ENCODE assay signal across 8 mouse cellular contexts in the genomic region with DNA sequence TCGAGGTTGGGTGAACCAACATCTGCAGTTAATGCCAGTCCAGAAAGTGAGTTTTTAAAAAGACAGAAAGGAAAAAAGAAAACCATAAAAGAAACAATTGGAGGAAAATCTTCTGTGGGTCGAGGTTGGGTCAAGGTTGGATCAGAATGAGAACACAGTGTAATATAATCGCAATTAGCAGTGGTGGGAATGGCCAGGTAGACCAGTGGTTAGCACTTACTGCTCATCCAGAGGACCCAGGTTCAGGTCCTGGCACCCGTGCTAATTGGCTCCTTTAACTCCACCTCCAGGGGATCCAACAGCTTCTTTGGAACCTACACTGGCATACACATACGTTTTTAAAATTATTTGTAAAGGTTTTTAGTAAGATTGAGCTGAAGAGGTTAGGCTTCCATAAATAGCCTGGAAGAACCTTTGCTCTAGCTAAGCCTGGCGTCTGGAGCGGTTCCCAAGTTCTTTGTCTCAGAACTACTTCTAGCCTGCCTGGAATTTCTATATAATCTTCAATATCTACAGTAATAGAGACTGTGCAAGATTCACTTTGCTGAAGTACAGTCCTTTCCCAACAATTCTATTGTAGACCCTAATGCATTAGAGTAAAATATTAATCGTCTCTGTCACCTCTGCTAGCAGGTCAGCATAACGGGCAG. TPM values are rescaled to one million over a fixed set of nuclear protein-coding genes. Genes with fewer than 3 reads are reported as not detected.
DNase-seq lines count a peak whose midpoint lies in the region; ATAC-seq and TF ChIP-seq lines count a peak whose summit lies in the region.

No protein-coding gene starts in this region.

- H3K36me3 ChIP-seq in lung, postnatal 0 days (ENCODE audit: insufficient read depth, low read length): no peaks in the 10 kb centered on the region
- H3K36me3 ChIP-seq in limb, embryonic 15.5 days: peaks cover 6% of the 10 kb centered on the region
- H3K36me3 ChIP-seq in stomach, postnatal 0 days (ENCODE audit: control insufficient read depth, insufficient read depth, low read length): no peaks in the 10 kb centered on the region

- 0 out of 2 replicates have a peak, but pooled peaks cover 5% of the 10 kb centered on the region for H3K4me1 ChIP-seq in lung, postnatal 0 days (ENCODE audit: insufficient read depth, low read depth, low read length)
- H3K4me1 ChIP-seq in limb, embryonic 15.5 days: peaks cover 3% of the 10 kb centered on the region; the same call in 1 of the 2 replicates
- H3K4me1 ChIP-seq in stomach, postnatal 0 days (replicated peaks; ENCODE audit: control insufficient read depth, insufficient read depth): no peaks in the 10 kb centered on the region

- no peak for TF ChIP-seq EP300 in lung, postnatal 0 days (IDR thresholded peaks at IDR 0.05)
- TF ChIP-seq EP300 in stomach, postnatal 0 days (optimal IDR thresholded peaks at IDR 0.05): no peak

- DNase-seq in heart, adult 11 months: peak; percentile 64
- DNase-seq in heart, postnatal 10 days: no peak
- DNase-seq in lung, postnatal 0 days (ENCODE audit: low spot score): no peak
- DNase-seq in lung, adult 18-20 months: no peak
- DNase-seq in stomach, postnatal 0 days (ENCODE audit: low spot score): no peak
- DNase-seq in cerebellum, postnatal 14 days: no peak
- DNase-seq in gastrocnemius, postnatal 25 days: no peak

- H3K9ac ChIP-seq in lung, postnatal 0 days (replicated peaks; ENCODE audit: low read depth): peak overlapping the region; percentile 89
- no peak overlapping the region for H3K9ac ChIP-seq in limb, embryonic 15.5 days
- peak overlapping the region; percentile 82 for H3K9ac ChIP-seq in stomach, postnatal 0 days (ENCODE audit: low read length)

- H3K27me3 ChIP-seq in lung, postnatal 0 days (replicated peaks; ENCODE audit: insufficient read depth, low read length): no peaks in the 10 kb centered on the region
- H3K27me3 ChIP-seq in limb, embryonic 15.5 days: no peaks in the 10 kb centered on the region
- H3K27me3 ChIP-seq in stomach, postnatal 0 days (ENCODE audit: control insufficient read depth, insufficient read depth, low read length): no peaks in the 10 kb centered on the region

- WGBS in lung, postnatal 0 days: 55% methylated on average over 9 of the region's 9 CpGs
- 58% methylated on average over 9 of the region's 9 CpGs for WGBS in limb, embryonic 15.5 days
- 48% methylated on average over 9 of the region's 9 CpGs for WGBS in stomach, postnatal 0 days

- intact Hi-C loops in heart, postnatal 10 days (cut with DNase I): no loop called here

- no peak for ATAC-seq in lung, postnatal 0 days
- no peak for ATAC-seq in limb, embryonic 15.5 days (ENCODE audit: insufficient number of reproducible peaks, low FRiP score, low TSS enrichment, low read depth)
- ATAC-seq in stomach, postnatal 0 days (ENCODE audit: low FRiP score, low TSS enrichment): no peak

- TF ChIP-seq CTCF in lung, postnatal 0 days (IDR thresholded peaks at IDR 0.05): no peak
- TF ChIP-seq CTCF in stomach, postnatal 0 days (IDR thresholded peaks at IDR 0.05; ENCODE audit: low read depth): no peak

- peak overlapping the region; percentile 90; the same call in 1 of the 2 replicates for H3K4me2 ChIP-seq in lung, postnatal 0 days (replicated peaks; ENCODE audit: low read depth, low read length)
- H3K4me2 ChIP-seq in limb, embryonic 15.5 days: peak overlapping the region; percentile 66; the same call in 1 of the 2 replicates
- H3K4me2 ChIP-seq in stomach, postnatal 0 days (replicated peaks; ENCODE audit: low read depth): peak overlapping the region; percentile 68

- H3K4me3 ChIP-seq in lung, postnatal 0 days (ENCODE audit: low read depth, low read length): no peak overlapping the region; the same call in 1 of the 2 replicates
- peak overlapping the region; percentile 71; the same call in 1 of the 2 replicates for H3K4me3 ChIP-seq in limb, embryonic 15.5 days
- peak overlapping the region; percentile 59 for H3K4me3 ChIP-seq in stomach, postnatal 0 days (ENCODE audit: low read depth, low read length)

- peak overlapping the region; percentile 77; the same call in 1 of the 2 replicates for H3K27ac ChIP-seq in lung, postnatal 0 days (ENCODE audit: low read length)
- no peak overlapping the region for H3K27ac ChIP-seq in limb, embryonic 15.5 days
- no peak overlapping the region for H3K27ac ChIP-seq in stomach, postnatal 0 days (replicated peaks)

- H3K9me3 ChIP-seq in lung, postnatal 0 days (ENCODE audit: low read length): no peaks in the 10 kb centered on the region
- no peaks in the 10 kb centered on the region for H3K9me3 ChIP-seq in limb, embryonic 15.5 days
- no peaks in the 10 kb centered on the region for H3K9me3 ChIP-seq in stomach, postnatal 0 days (ENCODE audit: control insufficient read depth, low read length)

RNA-seq across cellular contexts. Expression of a gene that starts 0.8 kb away (rescaled TPM):
- total RNA-seq in heart, postnatal 10 days (2021): 10 to 100 TPM; 13.1 to 14.9 TPM
- 8.3 and 9.9 TPM in 2 replicates for polyA plus RNA-seq in lung, postnatal 0 days (2015; fragmentation: Nextera tagmentation; extraction: Ambion mirVana)
- 14.2 and 16.0 TPM in 2 replicates for polyA plus RNA-seq in limb, embryonic 15.5 days (2015; fragmentation: Nextera tagmentation; extraction: Ambion mirVana)
- polyA plus RNA-seq in stomach, postnatal 0 days (2015; fragmentation: Nextera tagmentation; extraction: Ambion mirVana): 9.2 and 9.4 TPM in 2 replicates
- total RNA-seq in gastrocnemius, postnatal 25 days (2021): 1 to 10 TPM; 7.0 to 7.3 TPM

RNA-seq across cellular contexts. Expression of a gene that starts 8.9 kb away (rescaled TPM):
- 100 to 1,000 TPM; 272 to 393 TPM for total RNA-seq in heart, postnatal 10 days (2021)
- 142 and 152 TPM in 2 replicates for polyA plus RNA-seq in lung, postnatal 0 days (2015; fragmentation: Nextera tagmentation; extraction: Ambion mirVana)
- 171 and 214 TPM in 2 replicates for polyA plus RNA-seq in limb, embryonic 15.5 days (2015; fragmentation: Nextera tagmentation; extraction: Ambion mirVana)
- 176 and 215 TPM in 2 replicates for polyA plus RNA-seq in stomach, postnatal 0 days (2015; fragmentation: Nextera tagmentation; extraction: Ambion mirVana)
- 100 to 1,000 TPM; 184 to 187 TPM for total RNA-seq in gastrocnemius, postnatal 25 days (2021)

RNA-seq across cellular contexts. Expression of a gene that starts 55.3 kb away (rescaled TPM):
- not detected for total RNA-seq in heart, postnatal 10 days (2021)
- polyA plus RNA-seq in lung, postnatal 0 days (2015; fragmentation: Nextera tagmentation; extraction: Ambion mirVana): 17.2 and 18.5 TPM in 2 replicates
- polyA plus RNA-seq in limb, embryonic 15.5 days (2015; fragmentation: Nextera tagmentation; extraction: Ambion mirVana): 0.15 TPM in 1 of 2 replicates, not detected in the other
- 0.46 and 0.57 TPM in 2 replicates for polyA plus RNA-seq in stomach, postnatal 0 days (2015; fragmentation: Nextera tagmentation; extraction: Ambion mirVana)
- under 1 TPM in 1 of 2 experiments, not detected in 1; 0.56 TPM for total RNA-seq in gastrocnemius, postnatal 25 days (2021)

Comparison
In these comparisons a context has a peak if more than half of its experiments do, and no peak if none do; other contexts are left out.
1. RNA of a gene that starts 55.3 kb away (polyA plus RNA-seq): 17.2 to 18.5 TPM in lung, postnatal 0 days; 0.46 to 0.57 TPM in stomach, postnatal 0 days and 0.15 TPM in limb, embryonic 15.5 days; every median in the first group is over 10 times any median in the second.
2. Peak in every context shown above with its lines, with median percentiles within 50 percentile points of each other: H3K4me2 ChIP-seq.